Mouse (Mus musculus) adrenal gland, adult (tissue): ENCODE measurements around the gene Srd5a2.

Experiments used
- DNase-seq, 2 experiments: peaks; one replicate each; pipeline ENCODE4 v3.0.0; 2022 to 2023; ENCODE audit warnings: low spot score in 1 of 2; ENCODE audit not compliant: inconsistent age in 2 of 2

Srd5a2 gene

GRCm38 (mm10) chr17:74047210-74048082, at the start of gene Srd5a2:
TSS of gene Srd5a2 (minus strand) at chr17:74047916.
- peak; percentile 64 to 89 for DNase-seq

GRCm38 (mm10) chr17:74088886-74089678, 41.4 kb upstream of the Srd5a2 start:
- DNase-seq: peak; percentile 88 to 93

GRCm38 (mm10) chr17:74088016-74088415, 40.3 kb upstream of the Srd5a2 start:
- peak; percentile 91 to 95 for DNase-seq

- DNase-seq: peak; percentile 38 to 75
Observed at GRCm38 (mm10) chr17:74083370-74083769, 35.7 kb upstream of the Srd5a2 start.

- DNase-seq: no peak
Observed at GRCm38 (mm10) chr17:74080076-74080615, 32.4 kb upstream of the Srd5a2 start.

- no peak for DNase-seq
Observed at GRCm38 (mm10) chr17:74078776-74079495, 31.2 kb upstream of the Srd5a2 start.

GRCm38 (mm10) chr17:74073067-74073466, 25.4 kb upstream of the Srd5a2 start:
- DNase-seq: peak; percentile 55 to 74

GRCm38 (mm10) chr17:74062763-74063162, 15.0 kb upstream of the Srd5a2 start:
- DNase-seq: peak; percentile 51 to 66

- peak; percentile 57 to 58 for DNase-seq
Observed at GRCm38 (mm10) chr17:74048229-74048816, 607 bp upstream of the Srd5a2 start.

- peak; percentile 45 to 79 for DNase-seq
Observed at GRCm38 (mm10) chr17:74043754-74044153, 4.0 kb downstream of the Srd5a2 start.

- DNase-seq: peak; percentile 82 to 95
Observed at GRCm38 (mm10) chr17:74020526-74021203, 27.1 kb downstream of the Srd5a2 start.

GRCm38 (mm10) chr17:74018281-74018680, 29.4 kb downstream of the Srd5a2 start:
- DNase-seq: peak in 1 of 2 experiments; percentile 83

GRCm38 (mm10) chr17:74017649-74018048, 30.1 kb downstream of the Srd5a2 start:
- no peak for DNase-seq

- DNase-seq: no peak
Observed at GRCm38 (mm10) chr17:74015128-74015527, 32.6 kb downstream of the Srd5a2 start.

- no peak for DNase-seq
Observed at GRCm38 (mm10) chr17:74008680-74009079, 39.0 kb downstream of the Srd5a2 start.

- DNase-seq: no peak
Observed at GRCm38 (mm10) chr17:74007001-74007400, 40.7 kb downstream of the Srd5a2 start.

- no peak for DNase-seq
Observed at GRCm38 (mm10) chr17:74002396-74002795, 45.3 kb downstream of the Srd5a2 start.

- DNase-seq: no peak
Observed at GRCm38 (mm10) chr17:73995907-73996645, 51.6 kb downstream of the Srd5a2 start.

- no peak for DNase-seq
Observed at GRCm38 (mm10) chr17:73991264-73991663, 56.5 kb downstream of the Srd5a2 start.
